Mouse (Mus musculus): ENCODE results near the gene Dennd1b.

DNA sequence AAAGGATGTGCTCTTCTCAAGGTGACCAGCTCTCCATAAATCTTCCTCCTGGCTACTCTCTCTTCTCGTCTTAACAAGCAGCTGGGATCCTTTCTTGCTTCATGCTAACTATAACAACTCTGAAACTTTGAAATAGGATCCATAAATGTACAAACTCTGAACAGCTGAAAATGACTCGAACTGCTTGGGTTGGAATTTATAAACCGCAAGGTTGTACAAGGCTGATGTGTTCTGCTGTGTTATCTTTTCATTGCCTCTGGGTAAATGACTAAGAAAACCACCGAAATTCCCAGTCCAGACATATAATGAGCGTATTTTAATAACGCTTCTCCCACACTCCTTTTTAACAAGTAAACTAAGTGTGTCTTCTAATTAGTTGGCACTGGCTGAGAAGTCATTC lies 27.1 kb upstream of the Dennd1b start:
- TF ChIP-seq POLR2A (IDR thresholded peaks at IDR 0.05; ENCODE audit: extremely low read depth, insufficient read depth, low read length), result no peak
- TF ChIP-seq CTCF (IDR thresholded peaks at IDR 0.05; ENCODE audit: low read depth, low read length), result no peak
